Mouse (Mus musculus): ENCODE results near the gene Dtd1.

Dtd1 gene

DNA sequence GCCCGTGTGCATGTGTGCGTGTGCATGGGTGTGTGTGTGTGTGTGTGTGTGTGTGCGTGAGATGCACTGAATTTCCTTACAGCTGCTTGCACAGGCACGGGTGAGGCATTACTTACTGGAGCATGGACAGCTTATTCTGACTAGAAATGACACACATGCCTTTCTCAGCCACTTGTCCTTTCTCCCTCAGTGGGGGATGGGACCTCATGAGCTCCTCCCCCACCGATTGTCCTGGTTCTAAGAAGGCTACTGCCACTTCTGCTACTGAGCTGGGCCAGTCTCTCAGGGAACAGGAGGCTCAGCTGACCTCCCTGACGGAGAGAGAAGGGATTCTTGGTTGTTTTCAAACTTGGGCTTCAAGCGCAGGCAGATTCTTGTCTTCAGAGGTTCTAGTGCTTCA is 40.4 kb downstream of the Dtd1 start:
- DNase-seq (ENCODE audit: low read depth, low spot score): no peak

- no peak for DNase-seq (ENCODE audit: low read depth, low spot score)
Measured at GRCm38 (mm10) chr2:144641991-144642390, 42.3 kb downstream of the Dtd1 start.

DNA sequence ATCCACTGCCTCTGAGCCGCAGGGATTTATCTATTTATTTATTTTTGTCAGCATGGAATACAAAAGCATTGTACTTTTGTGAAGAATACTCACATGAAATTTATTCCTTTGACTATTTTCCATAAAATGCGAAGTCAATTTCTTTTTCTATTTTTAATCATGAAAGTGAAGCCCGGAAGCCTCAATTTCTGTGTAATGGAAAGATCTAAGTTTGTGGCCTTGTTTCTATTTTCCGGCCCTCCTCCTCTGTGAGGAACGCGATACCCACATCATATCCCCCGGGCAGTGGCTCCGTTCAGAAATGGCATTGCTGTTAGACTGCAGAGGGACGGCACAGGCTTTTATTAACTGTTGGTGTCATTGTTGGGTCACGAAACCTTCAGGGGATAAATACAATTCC is 46.7 kb downstream of the Dtd1 start:
- no peak for DNase-seq (ENCODE audit: low read depth, low spot score)

GRCm38 (mm10) chr2:144647151-144647550 is 47.5 kb downstream of the Dtd1 start:
- no peak for DNase-seq (ENCODE audit: low read depth, low spot score)

- DNase-seq (ENCODE audit: low read depth, low spot score): no peak
Measured at GRCm38 (mm10) chr2:144649960-144650359, 50.3 kb downstream of the Dtd1 start.

DNA sequence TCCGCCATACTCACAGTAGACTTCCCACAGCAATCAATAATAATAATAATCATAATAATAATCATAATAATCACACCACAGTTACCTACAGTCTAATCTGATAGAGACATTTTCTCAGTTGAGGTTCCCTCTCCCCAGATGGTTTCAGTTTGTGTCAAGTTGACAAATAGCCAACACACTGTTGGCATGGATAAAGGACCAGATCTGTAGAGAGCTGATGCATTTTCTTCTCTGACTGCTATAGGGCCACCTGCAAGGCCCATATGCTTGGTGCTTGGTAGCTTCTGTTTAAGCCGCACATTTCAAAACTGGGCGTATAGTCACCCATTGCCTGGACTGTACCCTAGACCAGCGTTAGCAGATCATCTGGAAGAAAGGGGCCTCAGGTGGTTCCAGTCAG is 53.1 kb downstream of the Dtd1 start:
- DNase-seq (ENCODE audit: low read depth, low spot score): no peak

DNA sequence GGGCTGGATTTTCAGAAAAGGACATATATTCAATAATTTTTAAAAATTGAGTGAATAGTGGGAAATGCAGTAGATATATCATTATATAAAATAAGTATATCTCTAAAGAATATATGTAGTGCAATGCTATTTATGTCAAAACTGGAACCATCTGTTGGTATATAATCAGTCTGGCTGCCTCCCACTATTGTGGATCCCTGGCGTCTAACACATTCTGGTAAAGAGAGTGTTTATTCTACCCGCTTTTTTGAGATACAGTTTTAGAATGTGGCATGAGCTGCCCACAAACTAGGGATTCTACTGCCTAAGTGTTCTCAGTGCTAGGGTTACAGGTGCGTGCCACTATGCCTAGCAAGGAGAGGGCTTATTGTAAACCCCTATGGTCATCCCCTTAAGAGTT is 55.6 kb downstream of the Dtd1 start:
- DNase-seq (ENCODE audit: low read depth, low spot score): no peak

- no peak for DNase-seq (ENCODE audit: low read depth, low spot score)
Measured at GRCm38 (mm10) chr2:144668507-144668906, 68.8 kb downstream of the Dtd1 start.

DNA sequence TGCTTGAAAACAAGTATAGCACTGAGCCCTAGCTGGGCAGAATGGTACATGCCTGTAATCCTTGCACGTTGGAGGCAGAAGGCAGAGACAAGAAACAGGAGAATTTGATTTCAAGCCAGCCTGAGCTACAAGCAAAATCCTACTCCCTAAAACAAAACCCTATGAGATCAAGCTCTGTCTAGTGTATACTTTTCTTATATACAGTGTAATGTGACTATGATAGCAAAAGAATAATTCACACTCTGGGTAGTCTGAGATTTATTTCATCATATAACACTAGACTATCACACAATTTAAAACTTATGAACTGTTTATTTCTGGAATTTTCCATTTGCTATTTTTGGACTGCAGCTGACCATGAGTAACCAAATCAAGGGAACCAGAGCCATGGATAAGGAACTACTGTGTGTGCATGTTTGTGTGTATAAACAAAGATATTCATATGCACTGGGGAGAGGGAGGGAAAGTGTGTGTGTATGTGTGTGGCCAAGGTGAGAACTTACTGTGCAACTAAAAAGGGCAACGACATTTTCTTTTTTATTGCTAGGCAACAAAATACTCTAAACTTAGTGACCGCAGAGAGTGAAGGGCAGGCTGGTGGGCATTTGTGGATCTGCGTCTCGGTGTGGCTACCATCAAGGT is 70.7 kb downstream of the Dtd1 start:
- DNase-seq (ENCODE audit: low read depth, low spot score): no peak

DNA sequence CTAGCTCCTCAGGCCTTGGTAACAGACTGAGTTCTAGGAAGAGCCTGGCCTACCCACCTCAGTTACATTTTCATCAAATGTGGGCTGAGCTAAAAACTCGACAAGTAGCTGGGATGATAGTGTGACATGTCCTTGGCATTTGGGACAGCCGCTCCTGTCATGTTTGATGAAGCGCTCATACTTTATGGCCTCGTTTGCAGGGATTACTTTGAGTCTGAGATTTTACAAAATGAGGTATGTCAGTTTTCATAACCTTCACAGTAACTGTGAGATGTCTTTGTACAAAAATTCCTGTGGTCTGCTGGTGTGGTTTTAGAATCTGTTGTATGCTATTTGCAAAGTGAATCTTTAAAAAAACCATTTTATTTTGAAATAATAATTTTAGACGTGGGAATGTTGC is 72.7 kb downstream of the Dtd1 start:
- no peak for DNase-seq (ENCODE audit: low read depth, low spot score)

GRCm38 (mm10) chr2:144676546-144677228 is 77.0 kb downstream of the Dtd1 start:
- no peak for DNase-seq (ENCODE audit: low read depth, low spot score)

DNA sequence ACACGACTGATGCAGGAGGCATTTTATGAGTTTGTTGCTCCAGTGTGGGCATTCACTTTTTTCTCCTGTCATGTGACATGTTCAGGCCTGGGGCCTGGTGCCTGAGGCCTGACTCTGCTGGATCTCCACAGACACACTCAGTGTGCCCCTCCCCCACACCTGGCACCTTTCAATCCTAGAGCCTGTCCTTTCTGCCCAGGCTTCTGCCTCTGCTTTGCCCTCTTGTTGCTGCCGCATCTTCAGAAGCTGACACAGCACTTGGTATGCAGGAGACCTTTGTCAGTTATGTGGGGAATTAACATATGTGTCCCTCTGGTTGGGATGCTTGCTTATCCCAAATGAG is 77.5 kb downstream of the Dtd1 start:
- DNase-seq (ENCODE audit: low read depth, low spot score): no peak

DNA sequence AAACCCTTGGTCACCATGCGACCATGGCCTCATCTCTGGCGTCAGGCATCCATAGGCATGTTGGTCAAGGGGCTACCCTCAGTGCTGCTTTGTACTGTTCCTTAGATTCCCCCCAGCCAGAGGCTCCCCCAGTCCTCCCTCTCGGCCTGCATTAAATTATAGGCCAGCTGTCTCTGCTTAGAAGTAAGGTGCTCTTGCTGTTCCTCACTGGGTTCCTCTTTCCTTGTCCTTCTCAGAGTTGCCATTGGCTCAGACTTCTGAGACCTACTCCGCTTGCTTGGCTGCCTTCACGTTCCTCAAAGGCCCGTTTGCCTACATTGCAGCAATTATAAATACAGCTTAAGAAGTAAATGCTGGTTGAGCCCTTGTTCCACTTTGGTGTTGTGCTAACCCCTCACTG is 79.1 kb downstream of the Dtd1 start:
- no peak for DNase-seq (ENCODE audit: low read depth, low spot score)

DNA sequence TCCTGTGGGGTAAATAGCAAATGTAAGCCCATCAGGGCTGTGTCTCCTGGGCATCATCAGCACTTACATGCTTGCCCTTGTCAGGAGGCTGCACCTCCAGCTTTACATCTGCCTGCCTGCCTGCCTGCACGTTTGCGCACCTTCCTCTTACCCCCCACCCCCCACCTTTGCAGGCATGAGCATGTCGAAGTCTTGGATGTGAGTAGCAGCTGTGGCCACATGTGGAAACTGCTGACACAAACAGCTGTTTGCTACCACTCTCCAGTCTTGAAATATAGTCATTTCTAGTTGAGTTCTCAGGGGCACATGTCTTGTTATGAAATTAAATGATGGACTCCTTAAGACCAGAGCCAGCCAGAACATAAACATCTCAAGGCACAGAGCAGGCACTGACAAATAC is 79.7 kb downstream of the Dtd1 start:
- DNase-seq (ENCODE audit: low read depth, low spot score): no peak

- no peak for DNase-seq (ENCODE audit: low read depth, low spot score)
Measured at GRCm38 (mm10) chr2:144692219-144692732, 92.6 kb downstream of the Dtd1 start.

GRCm38 (mm10) chr2:144692777-144693176 is 93.1 kb downstream of the Dtd1 start:
- DNase-seq (ENCODE audit: low read depth, low spot score): no peak

DNA sequence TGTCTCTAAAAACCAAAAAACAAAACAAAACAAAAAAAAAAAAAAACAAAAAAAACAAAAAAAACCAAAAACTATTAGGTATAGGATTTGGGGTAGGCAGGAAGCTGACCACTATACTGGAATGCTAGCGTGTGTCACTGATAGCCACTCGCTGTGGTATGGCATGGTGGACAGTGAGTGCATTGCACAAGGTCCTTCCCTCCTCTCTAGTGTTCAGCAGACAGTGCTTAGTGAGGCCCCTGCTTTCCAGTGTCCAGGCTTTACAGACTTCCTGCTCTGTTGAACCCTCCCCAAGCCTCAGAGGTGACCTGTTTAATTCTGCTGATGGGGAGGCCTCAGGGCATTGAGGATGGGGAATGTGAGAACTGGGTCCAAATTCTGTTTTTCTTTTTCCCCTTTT is 95.2 kb downstream of the Dtd1 start:
- no peak for DNase-seq (ENCODE audit: low read depth, low spot score)

- no peak for DNase-seq (ENCODE audit: low read depth, low spot score)
Measured at GRCm38 (mm10) chr2:144698046-144698445, 98.3 kb downstream of the Dtd1 start.

DNA sequence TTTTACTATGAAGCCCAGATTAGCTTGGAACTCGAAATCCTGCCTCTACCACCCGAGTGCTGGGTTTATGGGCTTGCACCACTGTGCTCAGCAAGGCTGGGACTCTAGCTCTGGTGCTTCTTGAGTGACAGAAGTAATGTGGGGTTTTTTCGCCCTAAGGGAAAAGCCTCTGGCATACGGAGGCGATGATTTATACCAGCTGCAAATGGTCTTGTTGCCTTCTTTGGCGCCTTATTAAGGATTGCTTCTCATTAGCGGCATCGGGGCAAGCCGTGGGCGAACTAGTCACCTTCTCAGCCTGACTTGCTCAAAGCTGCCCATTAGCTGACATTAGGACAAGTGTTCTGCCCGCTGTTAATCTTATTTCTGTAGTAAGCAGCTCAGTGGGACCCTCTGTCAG is 100.9 kb downstream of the Dtd1 start:
- DNase-seq (ENCODE audit: low read depth, low spot score): no peak

DNA sequence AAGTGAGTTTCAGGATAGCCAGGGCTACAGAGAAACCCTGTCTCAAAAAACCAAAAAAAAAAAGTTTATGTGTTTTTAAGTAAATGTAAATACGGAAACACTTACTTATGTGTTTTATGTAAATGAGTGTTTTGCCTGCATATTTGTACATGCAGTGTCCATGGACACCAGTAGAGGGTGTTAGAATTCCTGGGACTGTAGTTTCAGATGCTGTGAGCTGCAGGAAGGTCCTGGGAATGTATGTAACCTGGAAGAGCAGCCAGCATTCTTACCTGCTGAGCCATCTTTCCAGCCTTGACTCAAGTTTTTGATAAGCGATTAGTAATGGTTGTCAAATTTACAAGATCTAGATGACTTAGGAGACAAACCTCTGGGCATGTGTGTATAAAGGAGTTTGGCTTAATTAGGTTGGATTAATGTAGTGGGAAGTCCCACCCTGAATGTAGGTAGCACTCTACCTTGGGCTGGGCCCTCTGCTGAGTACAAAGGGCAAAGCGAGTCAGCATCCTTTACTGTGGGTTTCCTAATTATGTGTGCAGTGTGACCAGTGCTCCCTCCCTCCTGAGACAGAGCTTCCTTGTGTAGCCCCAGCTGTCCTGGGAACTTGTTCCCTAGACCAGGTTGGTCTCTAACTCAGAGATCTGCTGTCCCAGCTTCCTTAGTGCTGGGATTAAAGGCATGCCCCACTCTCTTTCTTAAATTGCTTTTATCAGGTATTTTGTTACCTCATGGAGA is 101.9 kb downstream of the Dtd1 start:
- no peak for DNase-seq (ENCODE audit: low read depth, low spot score)

DNA sequence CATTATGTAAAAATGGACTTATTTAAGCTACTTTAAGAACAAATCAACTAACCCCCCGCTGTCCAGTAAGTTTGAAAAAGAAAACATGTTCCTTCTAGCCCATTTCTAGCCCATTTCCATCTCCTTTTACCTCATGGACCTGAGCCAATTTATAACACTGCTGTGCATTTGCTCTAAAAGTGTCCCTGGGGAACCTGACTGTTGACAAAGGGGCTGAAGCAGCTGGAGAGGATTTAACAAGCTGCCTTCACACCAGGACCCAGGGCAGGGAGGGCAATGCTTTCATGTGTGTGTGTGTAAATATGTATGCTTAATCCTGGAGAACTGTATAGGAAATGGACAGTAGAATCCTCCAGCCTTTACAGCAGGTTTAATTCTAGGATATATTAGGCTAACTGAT is 109.6 kb downstream of the Dtd1 start:
- no peak for DNase-seq (ENCODE audit: low read depth, low spot score)

GRCm38 (mm10) chr2:144709704-144710103 is 110.0 kb downstream of the Dtd1 start:
- DNase-seq (ENCODE audit: low read depth, low spot score): no peak

GRCm38 (mm10) chr2:144714596-144714995 is 114.9 kb downstream of the Dtd1 start:
- DNase-seq (ENCODE audit: low read depth, low spot score): no peak

Measured in CD4-positive helper T cell, adult 2 months (primary cell).